Mouse (Mus musculus) forebrain, embryonic 10.5 days (tissue): ENCODE data around the gene Usp51. TPM values are rescaled to one million over a fixed set of nuclear protein-coding genes. Genes with fewer than 3 reads are reported as not detected.
A peak's percentile ranks its signal among the peaks of the same experiment; 100 is the strongest.
"Not testable (repeated sequence)": the region's sequence is repeated elsewhere in the genome, so short reads cannot be mapped to it uniquely, and the experiment has no call there.

Source experiments
- DNase-seq: peaks from one replicate; pipeline ENCODE4 v3.0.0-alpha.2; 2017; ENCODE audit warnings: low spot score; ENCODE audit errors: extremely low spot score
- H3K27ac ChIP-seq: fragments of 300-500 bp; sonication (generic); 2 replicates; pipeline ENCODE4 v1.5.1; 2016; ENCODE audit warnings: mild to moderate bottlenecking
- H3K27me3 ChIP-seq: fragments of 300-500 bp; sonication (generic); 2 replicates; pipeline ENCODE4 v1.6.1; 2016; ENCODE audit warnings: mild to moderate bottlenecking; ENCODE audit not compliant: poor library complexity, severe bottlenecking
- H3K36me3 ChIP-seq: fragments of 300-500 bp; sonication (generic); replicated peaks from 2 replicates; pipeline ENCODE4 v1.6.1; 2016; ENCODE audit warnings: mild to moderate bottlenecking, moderate library complexity
- H3K4me1 ChIP-seq: fragments of 300-500 bp; sonication (generic); 2 replicates; pipeline ENCODE4 v1.6.1; 2016
- H3K4me3 ChIP-seq: fragments of 300-500 bp; sonication (generic); 2 replicates; pipeline ENCODE4 v1.5.1; 2016; ENCODE audit warnings: mild to moderate bottlenecking, moderate library complexity
- H3K9me3 ChIP-seq: fragments of 300-500 bp; sonication (generic); 2 replicates; pipeline ENCODE4 v1.6.1; 2016; ENCODE audit warnings: mild to moderate bottlenecking, moderate library complexity
- WGBS: fragments of 180-500 bp; shearing (Covaris S2); methylation state at CpG from one replicate; pipeline ENCODE4 v1.1.7; 2016; 5-methylcytosine and 5-hydroxymethylcytosine counted together
- polyA plus RNA-seq: library from polyadenylated mRNA; unstranded; fragments of >200 nt; fragmentation: Nextera tagmentation; extraction: Ambion mirVana; gene quantifications from 2 replicates; pipeline ENCODE4 v1.2.1, GENCODE M21; 2016

Usp51 gene
- 7.1 and 8.4 TPM in 2 replicates for polyA plus RNA-seq

DNA sequence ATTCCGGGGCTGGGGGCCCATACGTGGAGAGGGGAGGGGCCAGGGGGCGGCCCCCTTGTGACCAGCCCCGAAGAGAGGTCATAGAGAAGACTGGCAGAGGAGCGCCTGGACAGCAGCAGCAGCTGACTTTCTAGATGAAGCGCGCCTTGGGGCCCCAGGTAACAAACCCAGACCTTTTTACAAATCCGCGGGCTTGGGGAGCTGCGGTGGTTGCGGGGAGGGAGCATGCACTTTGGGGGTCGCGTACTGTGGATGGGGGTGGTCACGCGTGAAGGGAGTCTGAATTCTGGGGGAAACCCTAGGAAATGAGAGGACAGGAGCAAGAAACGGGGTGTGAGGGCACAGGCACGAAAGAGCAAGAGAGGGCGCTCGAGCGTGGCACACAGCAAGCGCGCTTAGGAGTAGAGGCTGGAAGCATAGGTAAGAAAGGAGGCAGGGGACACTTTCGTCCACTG, at the start of gene Usp51:
TSS of gene Usp51 (plus strand) at position 83 of the 455 bp plus-strand sequence.
- WGBS: 20% methylated on average over 23 of the region's 23 CpGs
- Histone ChIP-seq H3K9me3 (no peaks in the 10 kb centered on the region), H3K4me1 (no peaks in the 10 kb centered on the region), H3K27ac (peak within 1 kb of the TSS; percentile 93), H3K4me3 (peak within 1 kb of the TSS; percentile 65), H3K27me3 (peaks cover 40% of the 10 kb centered on the region), H3K36me3 (peaks cover 8% of the 10 kb centered on the region)
- peak; percentile 59 for DNase-seq

DNA sequence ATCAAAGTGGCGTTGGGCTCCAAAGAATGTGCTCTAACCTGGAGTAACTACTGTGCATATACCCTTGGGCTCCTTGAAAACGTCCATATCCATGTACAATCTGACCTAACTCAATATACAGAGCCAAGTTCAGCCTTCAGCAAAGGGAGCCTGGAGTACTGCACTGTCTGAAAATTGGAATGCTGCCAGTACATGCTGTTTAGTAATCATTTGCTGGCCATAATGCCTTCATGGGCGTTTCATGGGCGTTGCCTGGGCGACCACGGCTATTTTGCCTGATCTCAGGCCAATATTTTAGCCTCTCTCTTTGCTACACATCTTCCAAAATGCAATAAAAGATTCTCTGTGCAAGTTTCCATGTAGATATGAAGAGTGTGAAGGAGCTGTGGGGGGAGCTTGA, 36.7 kb upstream of the Usp51 start:
- Histone ChIP-seq H3K4me3 (no peak overlapping the region), H3K4me1 (peaks cover 5% of the 10 kb centered on the region), H3K9me3 (no peaks in the 10 kb centered on the region), H3K27me3 (peaks cover 33% of the 10 kb centered on the region), H3K36me3 (no peaks in the 10 kb centered on the region), H3K27ac (no peak overlapping the region)
- 86% methylated on average over 6 of the region's 6 CpGs for WGBS
- no peak for DNase-seq

DNA sequence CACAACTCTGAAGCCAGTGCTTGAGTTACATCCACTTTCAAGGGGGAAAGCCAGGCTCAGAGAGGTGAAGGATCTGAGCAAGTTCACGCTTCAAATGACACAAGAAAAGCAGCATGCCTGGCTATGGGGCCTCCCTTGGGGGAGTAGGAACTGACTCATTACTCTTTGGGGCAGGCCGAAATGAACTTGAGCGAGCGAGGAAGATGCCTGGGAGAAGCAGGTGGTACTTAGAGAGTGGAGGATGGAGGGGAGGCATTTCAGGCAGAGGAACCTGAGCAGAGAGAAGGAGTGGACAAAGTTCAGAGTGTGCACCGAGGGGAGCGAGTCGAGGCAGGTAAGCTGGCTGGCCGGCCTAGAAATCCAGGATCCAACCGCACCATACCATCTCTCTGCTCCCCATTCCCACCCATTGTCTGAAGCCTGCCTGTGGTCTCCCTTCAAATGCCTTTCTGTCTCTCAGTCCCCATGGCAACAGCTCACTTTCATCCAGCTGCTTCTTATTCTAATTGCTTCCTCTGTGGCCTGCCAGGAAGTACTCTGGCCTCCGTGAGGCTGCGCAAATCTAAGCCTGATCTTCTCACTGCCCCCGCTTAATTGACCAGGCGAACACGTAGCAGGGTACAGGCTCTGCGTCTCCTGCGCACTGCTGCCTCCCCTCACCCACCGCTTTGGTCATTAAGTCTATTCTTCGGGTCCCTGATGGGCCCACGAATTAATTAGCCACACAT, 32.6 kb upstream of the Usp51 start:
- not testable (repeated sequence) for DNase-seq, H3K9me3 ChIP-seq, H3K36me3 ChIP-seq, H3K4me3 ChIP-seq
- whole genome bisulfite sequencing: 19% methylated on average over 7 of the region's 19 CpGs
- peaks cover 73% of the 10 kb centered on the region for H3K27me3 ChIP-seq
- H3K27ac ChIP-seq: peak overlapping the region; percentile 87; the same call in 1 of the 2 replicates
- H3K4me1 ChIP-seq: peaks cover 13% of the 10 kb centered on the region

DNA sequence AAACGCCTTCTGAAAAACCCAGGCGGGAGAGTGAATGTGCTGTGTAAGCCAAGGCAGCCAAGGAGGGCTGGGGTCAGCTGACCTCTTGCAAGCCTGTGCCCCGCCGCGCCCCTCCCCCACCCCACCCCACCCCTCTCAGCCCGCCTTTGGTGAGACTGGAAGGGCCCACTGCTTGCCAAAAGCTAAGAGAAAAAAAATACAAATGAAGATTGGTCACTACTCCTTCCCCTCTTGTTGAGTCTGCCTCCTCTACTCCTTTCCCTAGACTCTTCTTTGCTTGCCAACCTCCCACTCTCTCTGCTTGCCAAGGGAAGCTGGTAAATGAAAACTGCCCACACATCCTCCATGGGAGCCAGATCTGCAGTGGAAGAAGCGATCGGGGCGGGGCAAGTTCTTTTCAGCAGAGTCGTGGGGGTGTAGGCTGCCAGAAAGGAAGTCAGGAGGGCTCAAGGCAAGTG, 32.0 kb upstream of the Usp51 start:
- Histone ChIP-seq H3K36me3 (no peaks in the 10 kb centered on the region), H3K9me3 (no peaks in the 10 kb centered on the region), H3K4me3 (peak overlapping the region; percentile 31), H3K27ac (peak overlapping the region; percentile 87), H3K4me1 (peaks cover 13% of the 10 kb centered on the region), H3K27me3 (peaks cover 71% of the 10 kb centered on the region)
- WGBS: 16% methylated on average over 10 of the region's 10 CpGs
- peak; percentile 55 for DNase-seq

DNA sequence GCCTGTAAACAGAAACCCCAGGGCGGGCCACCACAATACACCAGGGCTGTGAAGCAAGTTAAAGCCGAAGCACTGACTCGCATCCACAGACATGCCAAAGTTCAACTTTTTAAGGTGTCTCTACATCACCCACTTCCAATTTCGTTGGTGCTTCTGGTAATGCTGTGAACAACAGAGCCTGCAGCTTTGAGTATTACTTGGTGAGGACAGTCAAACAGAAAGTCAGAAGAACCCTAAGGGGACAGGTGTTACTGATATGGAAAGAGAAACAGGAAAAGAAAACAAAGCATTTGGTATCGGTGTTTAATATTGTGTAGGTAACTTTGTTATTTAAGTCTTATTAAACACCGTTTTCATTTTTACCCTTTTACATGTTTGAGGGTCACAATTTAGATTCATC, 29.7 kb upstream of the Usp51 start:
- Histone ChIP-seq H3K27me3 (peaks cover 64% of the 10 kb centered on the region), H3K4me3 (no peak overlapping the region), H3K4me1 (peaks cover 13% of the 10 kb centered on the region), H3K36me3 (no peaks in the 10 kb centered on the region), H3K27ac (no peak overlapping the region), H3K9me3 (no peaks in the 10 kb centered on the region)
- DNase-seq: no peak
- 92% methylated on average over 6 of the region's 6 CpGs for WGBS

GRCm38 (mm10) chrX:152985009-152985408, 21.3 kb upstream of the Usp51 start:
- DNase-seq: no peak
- Histone ChIP-seq H3K27ac (no peak overlapping the region), H3K9me3 (no peaks in the 10 kb centered on the region), H3K4me1 (no peaks in the 10 kb centered on the region), H3K4me3 (no peak overlapping the region), H3K27me3 (peaks cover 47% of the 10 kb centered on the region), H3K36me3 (no peaks in the 10 kb centered on the region)
- 71% methylated on average over 2 of the region's 2 CpGs for WGBS

- H3K9me3 ChIP-seq, H3K4me3 ChIP-seq, H3K4me1 ChIP-seq, H3K27ac ChIP-seq, H3K36me3 ChIP-seq, DNase-seq: not testable (repeated sequence)
- H3K27me3 ChIP-seq: peaks cover 23% of the 10 kb centered on the region
Measured at GRCm38 (mm10) chrX:152989852-152990251, 16.4 kb upstream of the Usp51 start.

- H3K27ac ChIP-seq, DNase-seq, H3K4me3 ChIP-seq, H3K4me1 ChIP-seq, H3K36me3 ChIP-seq, H3K9me3 ChIP-seq: not testable (repeated sequence)
- WGBS: no CpG with 5 or more reads among the region's 3 CpGs
- peaks cover 16% of the 10 kb centered on the region for H3K27me3 ChIP-seq
Measured at GRCm38 (mm10) chrX:152996105-152996504, 10.2 kb upstream of the Usp51 start.

DNA sequence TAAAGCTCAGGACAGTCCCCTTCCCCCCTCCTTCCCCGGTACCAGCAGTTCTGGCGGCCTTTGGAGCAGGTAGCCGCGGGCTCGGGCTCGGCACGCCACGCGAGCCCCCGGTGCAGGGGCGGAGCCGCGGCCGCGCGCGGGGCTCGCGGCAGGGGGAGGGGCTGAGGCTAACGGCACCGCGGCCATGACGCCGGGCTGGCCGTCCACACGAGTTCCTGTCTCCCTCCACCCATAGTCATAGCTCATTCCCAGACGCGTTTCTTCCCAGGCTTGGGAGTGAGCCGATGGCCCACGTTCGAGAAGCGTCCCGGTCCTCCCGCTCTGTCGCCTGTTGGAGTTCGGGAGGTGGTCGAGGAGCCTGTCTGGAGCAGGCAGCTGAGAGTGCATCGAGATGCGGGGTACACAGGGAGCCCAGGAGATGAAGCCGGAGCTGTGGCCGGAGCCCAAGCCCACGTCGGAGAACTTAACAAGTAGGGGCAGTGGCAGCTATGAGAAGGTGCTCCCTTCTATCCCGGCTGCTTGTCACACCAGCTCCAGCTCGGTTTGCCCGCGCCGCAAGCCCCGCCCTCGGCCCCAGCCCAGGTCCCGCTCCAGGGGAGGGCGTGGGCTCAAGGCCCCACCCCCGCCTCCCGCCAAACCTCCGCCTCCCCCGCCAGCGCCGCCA, 884 bp downstream of the Usp51 start:
- Histone ChIP-seq H3K9me3 (no peaks in the 10 kb centered on the region), H3K4me1 (no peaks in the 10 kb centered on the region), H3K27me3 (peaks cover 46% of the 10 kb centered on the region), H3K27ac (peak overlapping the region; percentile 93), H3K36me3 (peaks cover 8% of the 10 kb centered on the region), H3K4me3 (peak overlapping the region; percentile 65)
- 29% methylated on average over 53 of the region's 58 CpGs for WGBS
- peak; percentile 48 for DNase-seq

DNA sequence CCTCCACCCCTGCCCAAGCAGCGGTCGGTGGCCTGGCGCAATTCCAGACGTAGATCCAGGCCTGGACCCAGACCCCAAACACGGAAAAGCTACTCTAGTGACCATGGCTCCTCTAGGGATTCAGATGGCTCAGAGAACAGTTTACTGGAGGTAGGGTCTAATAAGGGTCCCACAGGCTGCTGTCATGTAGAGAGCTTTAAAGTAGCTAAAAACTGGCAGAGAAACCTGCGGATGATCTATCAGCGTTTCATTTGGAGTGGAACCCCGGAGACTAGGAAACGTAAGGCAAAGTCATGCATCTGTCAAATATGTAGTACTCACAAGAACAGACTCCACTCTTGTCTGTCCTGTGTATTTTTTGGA, 1.4 kb downstream of the Usp51 start:
- WGBS: 37% methylated on average over 9 of the region's 9 CpGs
- Histone ChIP-seq H3K27me3 (peaks cover 51% of the 10 kb centered on the region), H3K9me3 (no peaks in the 10 kb centered on the region), H3K4me1 (no peaks in the 10 kb centered on the region), H3K27ac (peak overlapping the region; percentile 93), H3K4me3 (peak overlapping the region; percentile 65), H3K36me3 (peaks cover 8% of the 10 kb centered on the region)
- no peak for DNase-seq

DNA sequence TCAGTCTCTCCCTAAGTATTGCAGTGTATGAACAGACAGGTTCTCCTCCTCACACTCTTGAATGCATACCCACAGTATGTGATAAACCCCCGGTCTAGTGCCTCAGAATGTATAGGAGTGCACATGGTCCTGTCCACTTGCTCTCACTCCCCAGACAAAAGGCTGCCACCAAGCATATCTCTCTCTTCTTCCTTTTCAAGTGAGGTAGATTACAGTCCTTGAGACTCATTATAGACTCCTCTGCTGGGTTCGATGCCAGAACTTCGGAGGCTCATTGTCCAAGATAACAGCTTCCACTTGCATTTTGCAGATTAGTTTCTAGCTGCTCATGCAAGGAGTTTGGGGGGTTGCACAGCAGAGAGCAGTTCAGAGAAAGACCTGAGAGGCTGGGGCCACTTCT, 19.0 kb downstream of the Usp51 start:
- not testable (repeated sequence) for H3K4me1 ChIP-seq, H3K36me3 ChIP-seq, DNase-seq, H3K9me3 ChIP-seq, H3K4me3 ChIP-seq, H3K27ac ChIP-seq
- H3K27me3 ChIP-seq: peaks cover 22% of the 10 kb centered on the region
- no CpG with 5 or more reads among the region's 3 CpGs for WGBS

- not testable (repeated sequence) for H3K4me1 ChIP-seq, H3K36me3 ChIP-seq, H3K9me3 ChIP-seq, DNase-seq, H3K4me3 ChIP-seq, H3K27ac ChIP-seq
- H3K27me3 ChIP-seq: peaks cover 22% of the 10 kb centered on the region
- WGBS: 100% methylated on average over 3 of the region's 3 CpGs
Measured at GRCm38 (mm10) chrX:153025709-153026108, 19.4 kb downstream of the Usp51 start.

DNA sequence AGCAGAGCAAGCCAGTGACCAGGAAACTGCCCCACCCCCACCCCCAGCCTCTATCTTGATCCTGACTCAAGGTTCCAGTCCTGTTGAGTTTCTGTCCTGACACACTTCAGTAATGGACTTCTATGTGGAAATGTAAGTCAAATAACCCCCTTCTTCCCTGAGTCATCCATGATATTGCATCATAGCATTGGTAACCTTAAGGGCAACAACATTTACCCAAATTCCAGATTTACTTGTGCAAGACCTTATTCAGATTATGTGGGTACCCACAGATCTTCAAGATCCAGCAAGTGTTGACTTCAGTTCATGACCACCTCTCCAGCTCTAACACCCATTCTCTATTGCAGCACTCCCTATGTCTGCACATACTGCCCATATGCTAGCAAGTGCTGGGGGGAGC, 25.3 kb downstream of the Usp51 start:
- H3K9me3 ChIP-seq, DNase-seq, H3K36me3 ChIP-seq, H3K27ac ChIP-seq, H3K4me3 ChIP-seq: not testable (repeated sequence)
- H3K4me1 ChIP-seq: peaks cover 11% of the 10 kb centered on the region
- H3K27me3 ChIP-seq: peaks cover 24% of the 10 kb centered on the region
